Mouse (Mus musculus) thymus, adult 18-20 months (tissue): ENCODE results near the gene Xxylt1.

Source experiments
- DNase-seq, 2 experiments: peaks; one replicate each; pipeline ENCODE4 v3.0.0; 2022; ENCODE audit warnings: mixed read lengths in 2 of 2

Gene Xxylt1

GRCm38 (mm10) chr16:31060714-31061113 is 20.5 kb downstream of the Xxylt1 start:
- no peak for DNase-seq

GRCm38 (mm10) chr16:31060226-31060625 is 21.0 kb downstream of the Xxylt1 start:
- DNase-seq, result no peak

- no peak for DNase-seq
Measured at GRCm38 (mm10) chr16:31059730-31060129, 21.5 kb downstream of the Xxylt1 start.

- DNase-seq, result no peak
Measured at GRCm38 (mm10) chr16:31052812-31053211, 28.4 kb downstream of the Xxylt1 start.

GRCm38 (mm10) chr16:31052177-31052726 is 29.0 kb downstream of the Xxylt1 start:
- DNase-seq, result no peak

GRCm38 (mm10) chr16:31050701-31051100 is 30.5 kb downstream of the Xxylt1 start:
- DNase-seq, result no peak

- no peak for DNase-seq
Measured at GRCm38 (mm10) chr16:31048194-31048593, 33.0 kb downstream of the Xxylt1 start.

GRCm38 (mm10) chr16:31047186-31047898 is 33.9 kb downstream of the Xxylt1 start:
- no peak for DNase-seq

- no peak for DNase-seq
Measured at GRCm38 (mm10) chr16:31046217-31046659, 35.0 kb downstream of the Xxylt1 start.

- DNase-seq, result no peak
Measured at GRCm38 (mm10) chr16:31045211-31045610, 36.0 kb downstream of the Xxylt1 start.

GRCm38 (mm10) chr16:31043136-31043535 is 38.1 kb downstream of the Xxylt1 start:
- DNase-seq, result no peak

- no peak for DNase-seq
Measured at GRCm38 (mm10) chr16:31041566-31041965, 39.7 kb downstream of the Xxylt1 start.

GRCm38 (mm10) chr16:31039803-31040459 is 41.3 kb downstream of the Xxylt1 start:
- no peak for DNase-seq

- DNase-seq, result no peak
Measured at GRCm38 (mm10) chr16:31037431-31037830, 43.8 kb downstream of the Xxylt1 start.

GRCm38 (mm10) chr16:31035651-31036245 is 45.5 kb downstream of the Xxylt1 start:
- DNase-seq, result no peak

- no peak for DNase-seq
Measured at GRCm38 (mm10) chr16:31035235-31035634, 46.0 kb downstream of the Xxylt1 start.

GRCm38 (mm10) chr16:31034051-31034450 is 47.2 kb downstream of the Xxylt1 start:
- DNase-seq, result no peak

GRCm38 (mm10) chr16:31029739-31030485 is 51.3 kb downstream of the Xxylt1 start:
- no peak for DNase-seq

GRCm38 (mm10) chr16:31027675-31028074 is 53.6 kb downstream of the Xxylt1 start:
- DNase-seq, result no peak

GRCm38 (mm10) chr16:31025516-31025915 is 55.7 kb downstream of the Xxylt1 start:
- no peak for DNase-seq

- DNase-seq, result no peak
Measured at GRCm38 (mm10) chr16:31024997-31025396, 56.2 kb downstream of the Xxylt1 start.

GRCm38 (mm10) chr16:31024221-31024620 is 57.0 kb downstream of the Xxylt1 start:
- no peak for DNase-seq

GRCm38 (mm10) chr16:31023803-31024202 is 57.4 kb downstream of the Xxylt1 start:
- DNase-seq, result no peak
